Mouse (Mus musculus): ENCODE measurements around the gene Gm5724. TPM values are rescaled to one million over a fixed set of nuclear protein-coding genes. Genes with fewer than 3 reads are reported as not detected.

The Gm5724 gene
- not detected for total RNA-seq (2021)
- long read RNA-seq: 0 reads

DNA sequence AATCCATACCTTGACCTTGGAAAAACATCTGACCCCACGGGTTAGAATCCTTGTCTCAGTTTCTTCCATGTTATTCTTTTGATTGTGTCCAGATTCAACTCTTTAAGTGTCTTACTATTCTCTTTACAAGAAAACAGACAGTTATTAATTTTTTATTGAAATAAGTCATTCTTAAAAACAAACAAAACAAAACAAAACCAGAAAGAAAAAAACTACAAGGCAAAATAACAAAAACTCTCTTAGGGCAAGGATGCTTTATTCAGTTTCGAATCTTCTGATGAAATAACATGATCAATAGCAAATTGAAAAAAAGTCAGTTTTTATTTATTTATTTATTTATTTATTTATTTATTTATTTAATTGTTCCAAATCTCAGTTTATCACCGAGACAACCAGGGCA lies at the start of gene Gm5724:
TSS of gene Gm5724 (minus strand) at position 101 of the 400 bp plus-strand sequence.
- DNase-seq (ENCODE audit: low spot score in 2 of 2): no peak

DNA sequence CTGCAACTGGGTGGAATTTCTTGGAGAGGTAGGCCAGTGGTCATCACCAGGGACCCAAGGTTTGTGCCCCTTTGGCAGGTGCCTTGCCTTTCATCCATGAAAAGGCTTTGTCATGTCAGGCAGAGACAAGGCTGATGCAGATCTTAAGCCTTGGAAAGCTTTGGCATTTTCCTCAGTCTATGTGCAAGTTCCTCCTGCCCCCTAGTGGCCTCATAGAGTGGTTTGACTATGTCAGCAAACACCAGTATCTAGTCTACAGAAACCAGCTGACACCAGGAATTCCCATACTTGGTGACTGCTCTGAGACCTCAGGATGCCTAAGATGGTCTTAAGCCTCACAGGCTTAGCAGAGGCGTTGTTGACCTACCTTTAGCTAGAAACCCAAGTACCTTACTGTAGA lies 24.2 kb upstream of the Gm5724 start:
- peak in 1 of 2 experiments; percentile 54 for DNase-seq (ENCODE audit: low spot score in 2 of 2)

DNA sequence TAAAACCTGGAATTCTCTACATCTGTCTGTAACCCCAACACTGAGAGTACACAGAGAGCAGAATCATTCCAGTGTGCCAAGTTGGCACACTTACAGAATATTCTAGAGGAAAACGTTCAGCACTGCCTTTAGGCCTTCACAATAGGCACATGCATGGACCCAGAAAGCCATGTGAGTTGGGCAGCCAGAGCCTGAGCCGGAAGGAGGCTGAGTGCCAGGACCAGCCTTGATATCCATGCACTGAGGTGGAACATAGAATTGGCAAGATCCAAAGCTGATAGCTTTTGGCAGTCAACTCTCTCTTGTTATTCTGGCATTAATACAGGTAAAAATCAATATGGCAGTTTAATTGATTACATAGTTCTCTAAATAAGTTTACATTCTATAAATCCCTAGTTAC lies 866 bp upstream of the Gm5724 start:
- DNase-seq (ENCODE audit: low spot score in 2 of 2): no peak

DNA sequence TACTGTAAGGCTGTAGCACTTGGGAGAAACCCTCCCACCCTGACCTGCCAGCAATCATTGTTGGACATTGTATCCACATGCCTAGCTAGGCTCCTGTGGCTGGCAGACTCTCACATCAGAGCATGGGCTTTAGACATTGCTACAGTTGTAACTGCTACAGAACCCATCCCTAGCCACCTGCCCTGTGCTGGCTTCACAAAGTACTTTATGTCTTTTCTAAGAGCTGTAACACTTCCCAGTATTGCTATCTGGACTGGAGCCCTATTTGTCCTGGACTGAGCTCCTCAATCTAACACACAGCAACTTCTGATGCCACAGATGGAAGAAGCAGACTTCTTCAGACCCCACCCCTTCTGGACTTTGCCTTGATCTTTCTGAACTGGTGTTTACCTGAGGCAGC lies 82.4 kb downstream of the Gm5724 start:
- no peak for DNase-seq (ENCODE audit: low spot score in 2 of 2)

DNA sequence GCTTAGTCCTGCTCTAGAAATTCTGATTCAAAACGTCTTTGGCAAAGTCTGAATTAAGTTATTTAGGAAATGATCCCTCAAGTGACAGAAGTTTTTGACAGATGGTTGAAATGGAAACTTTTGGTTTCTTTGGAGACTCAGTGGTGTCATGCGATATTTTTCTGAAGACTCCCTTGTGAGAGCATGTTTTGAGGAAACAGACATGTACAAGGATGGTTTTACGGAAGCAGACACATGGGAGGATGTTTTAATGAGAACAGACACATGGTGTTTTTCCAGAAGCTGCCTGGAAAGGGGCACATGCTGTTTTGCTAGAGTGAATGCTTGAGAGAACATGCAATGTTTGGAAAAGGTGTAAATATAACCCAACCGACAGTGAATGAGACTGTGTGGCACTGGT lies 86.6 kb downstream of the Gm5724 start:
- peak; percentile 8 to 54 for DNase-seq (ENCODE audit: low spot score in 2 of 2)

Other genes with a start within 250 kb of the Gm5724 start
- gene Slco1c1, start 249.4 kb downstream of the Gm5724 start, total RNA-seq (2021): 10 to 100 TPM; 43.4 to 46.4 TPM
- not detected for gene Slco1b2, start 144.3 kb downstream of the Gm5724 start, total RNA-seq (2021)
- 10 to 100 TPM; 21.8 to 25.7 TPM for gene Slco1a4, start 82.4 kb upstream of the Gm5724 start, total RNA-seq (2021)
- gene Slco1a1, start 173.2 kb upstream of the Gm5724 start, total RNA-seq (2021): not detected
- not detected for gene Gm6614, start 237.6 kb upstream of the Gm5724 start, total RNA-seq (2021)